13 mouse cellular contexts compared by ENCODE assay signal in the genomic region with DNA sequence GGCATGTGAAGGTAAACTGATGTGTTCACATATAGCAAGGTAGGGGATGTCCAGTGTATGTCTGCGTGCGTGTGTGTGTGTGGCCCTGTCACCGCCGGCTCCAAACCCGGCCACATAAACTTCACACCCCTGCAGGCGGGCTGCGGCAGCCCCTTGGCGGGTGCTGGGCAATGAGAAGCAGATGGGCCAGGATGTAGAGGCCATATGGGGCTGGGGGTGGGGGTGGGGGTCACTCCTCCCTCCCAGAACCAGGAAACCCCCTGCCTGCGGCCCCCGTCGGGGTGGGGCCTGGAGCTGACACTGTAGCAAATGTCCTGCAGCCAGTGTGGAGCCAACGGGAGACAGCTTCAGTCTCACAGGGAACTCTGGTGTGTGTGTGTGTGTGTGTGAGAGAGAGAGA. TPM values are rescaled to one million over a fixed set of nuclear protein-coding genes. Genes with fewer than 3 reads are reported as not detected.
DNase-seq lines count a peak whose midpoint lies in the region; ATAC-seq and TF ChIP-seq lines count a peak whose summit lies in the region.
"Had no signal": no experiment of that assay in that cellular context is flagged by ENCODE, and none has a peak within 500 bp of the region (broad histone marks: within the 10 kb centered on the region; RNA-seq: fewer than 3 reads in every experiment).

No protein-coding gene starts in this region.

- no peak for DNase-seq in kidney, postnatal 0 days (ENCODE audit: low spot score)
- DNase-seq in kidney, postnatal 14 days, result no peak
- peak; percentile 69 for DNase-seq in embryo, embryonic 10 days (ENCODE audit: low spot score)
- no peak for DNase-seq in layer of hippocampus, adult 9-10 months (ENCODE audit: low spot score)
- DNase-seq in right cerebral cortex, postnatal 4 days, result no peak
- DNase-seq in left cerebral cortex, adult 18-20 months (ENCODE audit: low spot score in 2 of 2), result no peak
- DNase-seq: adrenal gland, adult 2 months; cerebellum, adult 9-10 months; gastrocnemius, adult 2 months; kidney, adult 2 months had no signal

- H3K27me3 ChIP-seq in kidney, postnatal 0 days (ENCODE audit: insufficient read depth, low read length), result no peaks in the 10 kb centered on the region
- no peaks in the 10 kb centered on the region for H3K27me3 ChIP-seq in embryonic facial prominence, embryonic 12.5 days
- H3K27me3 ChIP-seq in intestine, postnatal 0 days (replicated peaks; ENCODE audit: control insufficient read depth, insufficient read depth, low read length), result 0 out of 2 replicates have a peak, but pooled peaks cover 8% of the 10 kb centered on the region

- peaks cover 19% of the 10 kb centered on the region for H3K4me1 ChIP-seq in kidney, postnatal 0 days (replicated peaks; ENCODE audit: insufficient read depth, low read length)
- peaks cover 68% of the 10 kb centered on the region for H3K4me1 ChIP-seq in embryonic facial prominence, embryonic 12.5 days
- no peaks in the 10 kb centered on the region; the same call in 1 of the 2 replicates for H3K4me1 ChIP-seq in intestine, postnatal 0 days (replicated peaks; ENCODE audit: control insufficient read depth, insufficient read depth, low read length)

- no peak overlapping the region for H3K9ac ChIP-seq in kidney, postnatal 0 days (ENCODE audit: low read depth, low read length)
- no peak overlapping the region for H3K9ac ChIP-seq in embryonic facial prominence, embryonic 12.5 days
- no peak overlapping the region for H3K9ac ChIP-seq in intestine, postnatal 0 days (ENCODE audit: low read depth, low read length)

- ATAC-seq in kidney, postnatal 0 days (replicated peaks; ENCODE audit: low FRiP score, low read depth), result peak; percentile 29; the same call in 1 of the 2 replicates
- ATAC-seq in embryonic facial prominence, embryonic 12.5 days (ENCODE audit: insufficient number of reproducible peaks, insufficient read depth, low FRiP score, low TSS enrichment), result peak; percentile 50
- 0 out of 2 replicates have a peak, but pooled peaks have one; percentile 18 for ATAC-seq in intestine, postnatal 0 days

- 30% methylated on average over 12 of the region's 12 CpGs for WGBS in kidney, postnatal 0 days
- WGBS in embryonic facial prominence, embryonic 12.5 days, result 21% methylated on average over 12 of the region's 12 CpGs
- 56% methylated on average over 12 of the region's 12 CpGs for WGBS in intestine, postnatal 0 days

- no peak overlapping the region for H3K4me3 ChIP-seq in kidney, postnatal 0 days (replicated peaks; ENCODE audit: low read depth, low read length)
- H3K4me3 ChIP-seq in embryonic facial prominence, embryonic 12.5 days, result no peak overlapping the region
- no peak overlapping the region for H3K4me3 ChIP-seq in intestine, postnatal 0 days (ENCODE audit: low read depth, low read length)
- H3K4me3 ChIP-seq: gastrocnemius, adult 2 months had no signal

- no peak overlapping the region for H3K27ac ChIP-seq in kidney, postnatal 0 days
- peak overlapping the region; percentile 95 for H3K27ac ChIP-seq in embryonic facial prominence, embryonic 12.5 days
- no peak overlapping the region for H3K27ac ChIP-seq in intestine, postnatal 0 days (ENCODE audit: low read depth, low read length)
- H3K27ac ChIP-seq: gastrocnemius, adult 2 months had no signal

- no peaks in the 10 kb centered on the region for H3K36me3 ChIP-seq in kidney, postnatal 0 days (ENCODE audit: insufficient read depth, low read length)
- no peaks in the 10 kb centered on the region for H3K36me3 ChIP-seq in embryonic facial prominence, embryonic 12.5 days
- no peaks in the 10 kb centered on the region for H3K36me3 ChIP-seq in intestine, postnatal 0 days (ENCODE audit: control insufficient read depth, insufficient read depth)
- H3K36me3 ChIP-seq: G1E had no signal

- H3K9me3 ChIP-seq in kidney, postnatal 0 days (replicated peaks; ENCODE audit: low read length), result no peaks in the 10 kb centered on the region
- no peaks in the 10 kb centered on the region for H3K9me3 ChIP-seq in embryonic facial prominence, embryonic 12.5 days
- H3K9me3 ChIP-seq in intestine, postnatal 0 days (ENCODE audit: control insufficient read depth), result no peaks in the 10 kb centered on the region
- H3K9me3 ChIP-seq: G1E had no signal

- TF ChIP-seq CTCF in kidney, postnatal 0 days (IDR thresholded peaks at IDR 0.05; ENCODE audit: low read depth), result no peak
- no peak for TF ChIP-seq CTCF in intestine, postnatal 0 days (IDR thresholded peaks at IDR 0.05; ENCODE audit: low read depth)

- no peak overlapping the region for H3K4me2 ChIP-seq in kidney, postnatal 0 days (ENCODE audit: low read length)
- H3K4me2 ChIP-seq in embryonic facial prominence, embryonic 12.5 days (replicated peaks), result peak overlapping the region; percentile 17; the same call in 1 of the 2 replicates
- H3K4me2 ChIP-seq in intestine, postnatal 0 days (replicated peaks; ENCODE audit: low read depth), result no peak overlapping the region

RNA-seq across cellular contexts. Expression of a gene that starts 25.7 kb away (rescaled TPM):
- 33.9 and 36.1 TPM in 2 replicates for polyA plus RNA-seq in kidney, postnatal 0 days (2015; fragmentation: Nextera tagmentation; extraction: Ambion mirVana)
- 76.3 and 83.4 TPM in 2 replicates for polyA plus RNA-seq in embryonic facial prominence, embryonic 12.5 days (2016; fragmentation: Nextera tagmentation; extraction: Ambion mirVana)
- 5.4 and 8.0 TPM in 2 replicates for polyA plus RNA-seq in intestine, postnatal 0 days (2015; fragmentation: Nextera tagmentation; extraction: Ambion mirVana)
- 1 to 10 TPM; 1.1 to 1.2 TPM for total RNA-seq in left cerebral cortex, adult 18-20 months (2021)
- total RNA-seq: G1E had no signal
- polyA plus RNA-seq: G1E had no signal
